Mouse (Mus musculus): ENCODE measurements around the gene Pak3. TPM values are rescaled to one million over a fixed set of nuclear protein-coding genes. Genes with fewer than 3 reads are reported as not detected.

Gene Pak3
- not detected in 4 replicates for total RNA-seq (2023; ENCODE audit: inconsistent age)

GRCm38 (mm10) chrX:143518168-143518901 is at the start of gene Pak3:
Gene Pak3 (plus strand): TSS chrX:143518591.

GRCm38 (mm10) chrX:143827212-143827611 is 308.8 kb downstream of the Pak3 start, which contains the start of gene Capn6:
Gene Capn6 (minus strand): TSS chrX:143827414.

Other genes starting within 250 kb of the Pak3 start
- gene Chrdl1, start 124.3 kb upstream of the Pak3 start, total RNA-seq (2023; ENCODE audit: inconsistent age), result not detected in 4 replicates

Data from B cell, adult (primary cell).